Mouse (Mus musculus) kidney, adult 8-10 months (tissue): Measurements from ENCODE around the gene Slc7a8.

ENCODE experiments used
- DNase-seq, 2 experiments: peaks; one replicate each; pipeline ENCODE4 v3.0.0; 2022

Gene Slc7a8

DNA sequence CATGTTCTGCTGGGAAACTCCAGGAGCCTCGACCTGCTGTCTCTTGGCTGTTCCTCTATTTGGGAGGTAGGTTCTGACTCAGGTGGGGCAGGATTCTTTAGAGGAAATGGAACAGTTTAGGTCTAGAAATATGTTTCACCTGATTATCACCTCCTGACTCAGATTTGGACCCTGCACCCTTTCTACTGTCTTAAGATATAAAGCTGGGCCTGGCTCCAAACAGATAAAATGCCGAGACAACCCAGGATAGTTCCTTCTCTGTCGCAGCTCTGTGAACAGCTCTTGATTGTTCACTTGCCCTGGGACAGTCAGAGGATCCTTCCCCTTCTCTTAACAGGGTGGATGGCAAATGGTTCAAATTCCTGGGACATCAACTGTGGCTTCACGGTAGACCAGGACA is 46.5 kb downstream of the Slc7a8 start:
- no peak for DNase-seq

DNA sequence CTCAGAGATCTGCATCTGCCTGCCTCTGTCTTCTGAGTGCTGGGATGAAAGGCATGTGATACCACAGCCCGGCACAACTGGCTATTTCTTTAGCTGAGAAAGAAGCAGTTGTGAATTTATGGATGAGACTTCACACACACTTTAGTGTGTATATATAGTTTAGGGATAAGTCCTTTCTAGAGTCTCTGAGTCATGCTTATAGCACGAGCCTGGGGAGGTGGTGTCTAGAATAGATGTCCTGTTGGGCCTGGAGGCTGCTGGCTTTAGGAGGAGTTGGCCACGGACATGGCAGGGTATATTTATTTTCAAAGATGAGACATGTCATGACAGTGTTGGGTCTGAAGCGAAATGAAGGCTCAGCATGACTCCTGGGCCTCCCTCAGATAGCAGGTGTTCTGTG is 47.7 kb downstream of the Slc7a8 start:
- DNase-seq = no peak

DNA sequence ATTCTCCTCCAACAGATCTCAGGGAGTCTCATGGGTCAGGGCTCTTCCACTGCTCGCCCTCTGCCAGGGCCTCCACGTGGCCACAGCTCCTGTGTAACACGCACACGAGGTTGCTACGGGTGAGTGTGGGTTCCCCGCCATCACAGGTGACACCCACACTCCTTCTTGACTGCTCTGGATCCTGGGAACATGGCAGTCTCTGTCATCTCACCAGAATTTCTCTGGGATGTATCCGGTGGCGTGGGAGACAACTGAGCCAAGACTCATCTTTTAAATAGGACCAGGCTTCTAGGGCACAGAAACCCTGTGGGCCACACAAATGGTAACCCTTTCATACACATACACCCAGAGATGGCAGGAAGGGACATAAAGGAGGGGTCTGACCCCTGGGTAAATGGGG is 49.5 kb downstream of the Slc7a8 start:
- no peak for DNase-seq

DNA sequence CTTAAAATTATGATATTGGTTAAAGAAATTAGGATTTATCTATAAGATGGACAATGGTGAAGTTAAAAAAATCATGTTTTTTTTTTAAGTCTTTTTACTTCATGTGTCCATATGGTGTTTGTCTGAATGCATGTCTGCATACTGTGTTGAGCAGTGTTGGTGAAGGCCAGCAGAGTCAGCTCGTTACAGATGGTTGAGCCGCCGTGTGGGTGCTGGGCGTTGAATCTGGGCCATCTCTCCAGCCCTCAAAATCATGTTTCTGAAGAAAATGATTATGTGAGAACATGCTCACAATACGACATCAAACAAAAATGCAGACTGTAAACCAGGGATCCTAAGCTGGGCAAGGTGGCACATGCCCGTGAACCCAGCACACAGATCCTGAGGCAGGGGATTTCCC is 51.4 kb downstream of the Slc7a8 start:
- DNase-seq = no peak

DNA sequence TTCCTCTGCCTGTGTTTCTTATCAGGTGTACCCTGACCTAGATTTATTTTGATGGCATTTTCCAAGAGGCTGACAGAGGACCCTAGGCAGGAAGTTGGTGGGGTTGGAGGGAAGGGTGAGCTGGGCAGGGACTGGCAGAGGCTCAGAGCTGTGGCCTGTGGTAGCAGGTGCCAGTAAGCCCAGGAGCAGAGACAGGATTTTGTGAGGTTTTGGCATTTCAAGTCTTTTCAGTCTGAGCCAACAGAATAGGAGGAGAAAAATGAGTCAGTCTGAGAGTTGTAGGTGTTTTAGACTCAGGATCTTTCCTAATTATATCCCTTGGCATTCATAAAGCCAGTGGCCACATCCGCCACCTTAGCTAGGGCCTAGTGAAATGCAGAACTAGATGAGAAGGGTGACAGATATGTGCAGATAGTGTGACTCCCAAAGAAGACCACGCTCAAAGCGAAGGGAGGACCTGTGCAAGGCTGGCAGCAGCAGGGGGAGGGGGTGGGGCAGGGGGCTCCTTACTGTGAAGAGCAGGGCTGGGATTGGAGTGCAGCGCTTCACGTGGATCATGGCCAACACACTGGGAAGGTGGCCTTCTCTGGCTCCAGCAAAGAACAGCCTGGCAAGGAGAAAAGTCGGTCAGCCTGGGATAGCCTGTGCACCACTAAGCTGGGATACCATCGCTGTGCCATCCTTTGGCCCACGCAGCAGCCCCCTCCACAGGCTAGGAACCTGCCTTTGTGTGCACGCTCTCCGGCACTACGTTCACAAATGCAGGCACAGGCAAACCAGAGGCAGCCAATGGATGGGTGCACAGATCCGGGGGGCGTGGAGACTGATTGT is 52.7 kb downstream of the Slc7a8 start:
- no peak for DNase-seq

DNA sequence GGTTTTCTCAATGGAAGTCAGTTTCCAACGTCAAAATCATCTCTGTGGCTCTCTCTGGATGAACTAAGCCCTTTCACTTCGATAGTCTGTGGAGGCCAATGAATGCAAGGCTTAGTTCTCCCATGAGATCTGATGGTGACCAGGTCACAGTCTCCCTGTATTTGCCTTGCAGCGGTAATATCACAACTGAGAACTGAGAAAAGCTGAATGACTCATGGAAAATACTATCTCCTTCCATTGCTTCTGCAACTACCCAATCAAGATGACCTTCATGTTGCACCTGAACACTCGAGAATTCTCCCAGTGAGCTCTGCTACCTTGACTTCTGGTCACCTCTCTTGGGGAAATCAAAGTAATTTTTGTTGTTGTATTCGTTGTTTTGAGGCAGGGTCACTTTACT is 54.2 kb downstream of the Slc7a8 start:
- no peak for DNase-seq

DNA sequence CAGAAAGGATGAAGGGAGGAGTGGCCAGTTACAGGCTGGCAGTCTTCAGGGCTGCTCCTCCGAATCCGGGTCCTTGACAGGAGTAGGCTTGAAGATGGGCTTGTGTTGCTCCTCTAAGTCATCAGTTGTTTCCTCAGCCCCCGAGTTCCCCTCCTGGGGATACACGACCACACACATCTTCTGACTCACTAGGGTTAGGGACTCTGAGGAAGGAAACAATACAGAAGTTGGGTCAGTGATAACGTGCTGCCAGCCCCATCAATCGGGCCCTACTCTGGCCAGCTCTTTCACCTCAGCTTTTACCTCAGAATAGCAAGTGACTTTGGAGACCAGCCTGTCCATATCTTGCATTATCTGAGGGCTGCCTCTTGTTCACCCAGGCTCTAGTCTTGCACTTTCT is 57.7 kb downstream of the Slc7a8 start:
- no peak for DNase-seq

DNA sequence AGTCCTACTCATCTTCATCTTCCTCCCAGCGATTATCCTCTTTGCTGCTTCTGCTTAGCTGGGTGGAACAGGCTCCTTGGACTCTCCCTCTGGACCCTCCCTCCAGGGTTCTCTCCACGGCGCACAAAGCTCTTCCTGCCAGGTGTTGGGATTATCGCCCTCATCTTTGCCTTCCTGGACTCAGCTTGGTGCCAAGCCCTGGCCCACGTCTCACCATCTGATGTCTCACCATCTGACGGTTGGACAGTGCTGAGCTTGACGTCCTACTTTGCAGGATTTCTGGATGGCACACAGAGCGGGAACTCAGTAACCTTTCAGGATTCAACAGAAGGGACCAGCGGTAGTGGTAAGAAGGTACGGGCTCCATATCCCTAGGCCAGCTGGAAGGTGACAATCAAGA is 60.0 kb downstream of the Slc7a8 start:
- DNase-seq = no peak

DNA sequence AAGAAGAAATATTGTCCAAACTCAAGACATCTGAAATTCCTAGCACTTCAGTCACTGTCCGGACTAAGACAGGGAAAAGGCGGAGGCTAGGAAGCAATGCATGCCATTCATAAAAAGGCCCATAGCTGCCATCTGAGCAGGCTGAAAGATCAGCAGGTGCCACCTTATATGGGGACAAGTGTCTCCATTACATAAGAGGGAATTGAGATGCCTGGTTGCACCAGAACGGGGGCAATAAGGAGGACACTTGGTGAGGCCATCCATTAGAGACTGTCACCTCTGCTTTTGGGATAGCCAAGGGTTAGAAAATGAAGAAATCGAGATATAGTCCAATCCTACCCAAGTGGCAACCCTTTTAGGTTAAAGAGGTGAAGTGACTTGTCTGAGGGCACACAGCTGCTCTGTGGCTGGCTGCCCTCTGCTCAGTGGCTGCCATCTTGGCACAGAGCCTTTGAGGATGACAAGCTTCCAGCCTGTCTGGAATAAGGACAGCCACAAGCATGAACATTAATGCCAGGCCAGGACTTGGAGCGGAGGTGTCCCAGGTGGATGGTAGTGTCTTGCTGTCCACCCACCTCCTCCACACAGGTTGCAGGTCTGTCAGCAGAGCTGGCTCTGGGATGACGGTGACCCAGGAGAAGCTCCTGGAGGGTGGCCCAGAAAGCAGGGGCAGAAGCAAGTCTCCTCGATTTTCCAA is 60.9 kb downstream of the Slc7a8 start:
- DNase-seq = no peak

DNA sequence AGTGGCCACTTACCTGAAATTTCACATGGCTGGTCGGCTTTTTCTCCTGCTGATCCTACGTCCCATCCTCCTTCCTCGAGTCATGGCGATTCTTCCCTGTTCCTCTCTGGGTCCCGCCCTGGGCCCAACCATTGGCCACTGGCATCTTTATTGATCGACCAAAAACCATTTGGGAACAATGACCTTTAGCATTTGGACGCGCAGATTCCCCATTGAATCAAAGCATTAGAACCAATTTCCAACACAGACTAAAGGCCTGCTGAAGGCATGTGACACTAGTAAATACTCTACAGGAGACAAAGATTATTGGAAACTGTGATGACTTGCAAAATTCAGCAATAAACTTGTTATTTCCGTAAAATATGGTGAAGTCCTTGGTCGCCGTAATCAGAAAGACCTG is 61.7 kb downstream of the Slc7a8 start:
- DNase-seq = no peak

DNA sequence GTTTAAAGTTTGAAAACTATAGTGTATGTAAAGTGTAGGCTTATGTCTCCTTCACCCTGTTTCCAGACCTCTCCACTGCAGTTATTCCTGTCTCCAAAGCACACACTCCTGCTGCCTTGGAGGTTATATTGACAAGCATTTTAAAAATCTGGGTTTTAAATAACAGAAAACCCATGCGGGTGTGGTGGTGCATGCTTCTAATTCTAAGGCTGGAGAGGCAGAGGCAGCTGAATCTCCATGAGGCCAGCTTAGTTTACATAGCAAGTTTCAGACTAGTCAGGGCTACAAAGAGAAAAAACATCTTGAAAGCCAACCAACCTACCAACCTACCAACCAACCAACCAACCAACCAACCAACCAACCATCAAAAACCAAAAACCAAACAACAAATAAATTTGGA is 66.3 kb downstream of the Slc7a8 start:
- no peak for DNase-seq

DNA sequence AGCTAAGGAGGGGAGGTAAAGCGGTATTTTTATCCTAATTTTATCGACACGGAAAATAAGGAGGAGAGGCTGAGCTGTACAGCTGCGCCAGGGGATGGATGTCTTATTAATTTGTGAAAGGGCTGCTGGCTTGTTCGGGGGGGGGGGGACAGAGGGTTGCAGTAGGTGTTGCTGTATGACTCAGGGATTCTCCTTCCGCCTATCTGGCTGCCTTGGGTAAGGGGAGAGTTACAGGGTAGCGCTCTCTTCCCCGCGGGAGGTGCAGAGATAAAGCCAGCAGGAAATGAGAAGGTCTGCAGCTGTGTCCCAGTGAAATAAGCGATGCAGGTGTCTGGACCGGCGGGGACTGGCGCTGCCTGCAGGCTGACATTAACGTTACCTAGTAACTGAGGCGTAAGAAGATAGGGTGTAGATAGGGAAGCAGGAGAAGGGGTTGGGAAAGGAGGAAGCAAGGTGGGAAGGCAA is 67.1 kb downstream of the Slc7a8 start:
- peak in 1 of 2 experiments; percentile 38 for DNase-seq

DNA sequence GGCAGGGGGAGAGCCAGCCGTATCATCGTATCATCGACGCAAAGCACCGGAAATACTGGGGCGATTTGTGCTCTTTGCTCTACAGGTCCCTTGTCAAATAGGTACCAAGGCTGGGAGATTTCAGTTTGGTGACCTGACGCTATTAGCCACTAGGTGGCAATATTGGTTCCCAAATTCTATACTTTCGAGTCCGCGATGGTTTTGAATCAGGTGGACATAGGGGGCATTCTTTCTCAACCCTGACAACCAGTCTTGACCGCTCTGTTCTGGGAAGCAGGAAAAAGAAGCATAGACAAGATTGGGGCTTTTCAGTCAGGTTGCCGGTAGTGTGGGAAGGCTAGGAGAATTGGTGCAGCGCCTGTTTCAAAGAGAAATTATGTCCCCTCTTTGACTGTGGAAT is 67.6 kb downstream of the Slc7a8 start:
- DNase-seq = peak; percentile 71 to 85

DNA sequence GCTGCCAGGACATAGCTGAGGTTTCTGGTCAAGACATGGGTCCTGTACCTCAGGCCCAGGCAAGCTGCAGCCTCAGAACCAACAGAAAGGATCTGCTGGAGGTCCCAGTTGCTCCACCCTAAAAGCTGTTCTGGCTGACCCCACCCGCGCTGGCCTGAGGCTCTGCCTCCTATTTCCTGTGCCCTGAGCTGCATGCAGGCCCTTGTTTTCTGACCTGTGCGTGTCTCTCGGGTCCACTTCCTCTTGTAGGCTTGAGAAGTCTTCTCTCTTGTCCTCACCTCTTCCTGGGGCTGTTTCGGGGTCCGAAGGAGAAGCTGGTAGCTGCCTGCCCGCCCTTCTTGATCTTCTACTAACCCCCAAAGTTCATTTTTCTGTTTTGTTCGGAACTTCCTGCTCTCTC is 68.9 kb downstream of the Slc7a8 start:
- peak; percentile 27 to 29 for DNase-seq

DNA sequence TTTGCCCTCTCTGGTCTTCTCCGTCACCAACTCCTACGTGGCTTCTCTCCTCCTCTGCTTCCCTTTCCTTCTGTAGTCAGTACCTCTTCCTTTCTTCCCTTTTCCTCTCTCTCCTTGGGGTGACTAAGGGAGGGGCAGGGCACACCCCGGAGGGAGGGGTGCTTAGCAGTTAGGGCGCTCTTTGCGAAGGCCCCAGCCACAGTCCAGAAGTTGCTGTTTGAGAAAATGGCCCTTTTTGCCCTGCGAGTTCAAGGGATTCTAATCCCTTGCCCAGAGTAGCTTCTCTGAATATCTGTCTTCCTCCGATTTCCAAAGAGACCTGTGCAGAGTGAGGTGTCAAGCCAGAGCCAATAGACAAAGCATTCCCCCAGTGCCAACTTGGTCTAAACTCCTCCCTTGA is 69.7 kb downstream of the Slc7a8 start, which contains the start of gene Cebpe:
Gene Cebpe (minus strand): TSS at position 101 of the 400 bp plus-strand sequence.
- no peak for DNase-seq

DNA sequence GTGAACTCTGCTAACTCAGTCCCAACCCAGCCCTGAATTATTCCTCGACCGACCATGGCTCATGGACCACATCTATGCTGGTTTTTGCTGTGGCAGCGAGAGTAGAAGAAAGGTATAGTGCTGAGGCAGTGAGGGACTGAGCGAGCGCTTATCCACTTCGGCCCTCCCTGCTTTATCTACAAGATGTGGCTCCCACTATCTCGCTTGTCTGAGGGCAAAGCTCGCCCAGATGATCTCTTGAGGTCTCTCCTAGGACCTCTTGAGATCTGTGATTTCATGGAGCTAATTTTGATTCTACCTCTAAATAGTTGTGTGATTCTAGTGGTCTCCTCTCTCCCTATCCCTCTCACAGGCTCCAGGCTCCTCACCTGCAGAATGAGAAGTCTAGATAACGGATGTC is 72.7 kb downstream of the Slc7a8 start:
- DNase-seq = no peak

DNA sequence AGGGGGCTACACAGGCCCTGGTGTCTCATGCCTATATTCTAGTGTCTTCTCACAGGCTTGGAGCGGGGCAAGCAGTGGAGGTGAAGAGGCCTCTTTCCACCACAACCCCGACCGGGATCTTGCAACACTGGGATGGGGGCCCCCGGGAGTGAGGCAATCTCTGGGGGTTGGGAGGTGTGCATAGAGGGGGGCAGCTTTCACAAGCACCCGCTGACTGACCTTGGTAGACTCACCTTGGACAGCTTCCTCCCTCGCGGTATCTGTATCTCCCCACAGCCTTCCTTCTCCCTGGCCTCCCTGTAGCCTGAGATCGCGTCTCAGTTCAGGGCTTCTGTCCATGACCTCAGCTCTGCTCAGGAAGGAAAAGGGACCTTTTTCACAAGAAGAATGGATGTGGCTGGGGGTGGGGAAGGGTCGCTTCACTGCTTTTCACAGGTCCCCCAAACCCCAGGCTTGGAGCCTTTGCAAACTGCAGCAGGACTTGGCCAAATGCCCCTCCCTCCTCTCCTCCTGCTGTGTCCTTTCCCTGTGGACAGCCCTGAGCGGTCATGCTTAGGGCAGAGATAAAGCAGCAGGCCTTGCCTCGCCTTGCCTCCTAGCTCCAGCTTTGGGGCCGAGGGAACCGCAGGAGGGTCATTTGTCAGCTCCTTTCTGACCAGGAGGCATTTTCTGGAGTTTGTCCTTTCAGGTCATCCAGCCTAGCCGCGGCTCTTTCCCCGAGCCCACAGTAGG is 75.0 kb downstream of the Slc7a8 start:
- no peak for DNase-seq

DNA sequence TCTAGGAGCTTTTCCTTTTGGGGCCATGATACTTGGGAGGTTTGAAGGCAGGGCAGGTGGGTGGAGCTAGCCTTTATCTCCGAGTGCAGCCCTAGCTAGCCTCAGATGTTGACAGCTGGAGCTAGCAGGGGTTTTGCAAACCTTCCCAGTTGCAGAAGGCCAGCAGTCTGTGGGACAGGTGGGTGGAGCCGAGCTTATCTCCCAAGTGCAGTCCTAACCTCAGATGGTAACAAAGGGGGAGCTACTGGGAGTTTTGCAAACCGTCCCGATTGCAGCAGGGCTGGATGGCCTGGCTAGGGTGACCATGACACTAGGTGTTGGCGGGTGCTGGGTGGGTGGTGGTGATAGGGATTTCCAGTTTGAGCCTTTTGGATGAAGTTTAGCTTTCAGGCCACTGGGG is 75.9 kb downstream of the Slc7a8 start:
- DNase-seq = no peak

DNA sequence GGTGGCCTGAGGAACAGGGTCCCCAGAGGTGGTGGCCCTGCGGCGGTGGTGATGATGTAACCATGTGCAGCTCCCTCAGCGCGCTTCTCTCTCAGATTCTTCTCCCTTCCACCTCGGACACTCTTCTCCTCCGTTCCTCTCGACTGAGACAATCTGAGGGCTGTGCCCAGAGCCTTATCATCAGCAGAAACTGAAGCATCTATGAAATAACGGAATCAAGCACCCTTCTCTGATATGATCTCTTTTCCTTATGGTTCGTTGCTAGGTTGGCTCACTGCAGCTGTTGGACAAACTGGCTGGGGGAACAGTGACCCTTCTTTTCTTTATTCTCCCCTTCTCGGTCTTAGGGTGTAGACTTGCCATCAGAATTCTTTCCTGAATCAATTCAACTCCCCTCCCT is 78.5 kb downstream of the Slc7a8 start:
- no peak for DNase-seq

DNA sequence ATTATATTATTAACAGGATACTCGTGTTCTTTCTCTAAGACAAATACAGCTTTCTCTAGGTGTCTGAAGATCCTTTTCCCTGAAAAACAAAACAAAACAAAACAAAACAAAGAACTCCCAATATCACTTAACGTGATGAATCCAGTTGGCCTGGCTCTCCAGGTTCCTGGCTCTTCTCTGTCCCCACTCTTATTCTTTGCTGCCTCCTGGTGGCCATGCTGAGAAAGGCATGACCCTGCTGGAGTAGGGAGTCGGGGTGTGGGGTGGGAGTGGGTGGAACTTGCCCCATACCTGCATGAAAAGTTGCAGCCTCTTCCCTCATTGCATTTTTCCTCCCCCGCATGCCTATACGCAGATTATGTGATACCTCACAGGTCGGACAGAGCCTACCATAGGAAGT is 80.4 kb downstream of the Slc7a8 start:
- peak; percentile 58 to 80 for DNase-seq

DNA sequence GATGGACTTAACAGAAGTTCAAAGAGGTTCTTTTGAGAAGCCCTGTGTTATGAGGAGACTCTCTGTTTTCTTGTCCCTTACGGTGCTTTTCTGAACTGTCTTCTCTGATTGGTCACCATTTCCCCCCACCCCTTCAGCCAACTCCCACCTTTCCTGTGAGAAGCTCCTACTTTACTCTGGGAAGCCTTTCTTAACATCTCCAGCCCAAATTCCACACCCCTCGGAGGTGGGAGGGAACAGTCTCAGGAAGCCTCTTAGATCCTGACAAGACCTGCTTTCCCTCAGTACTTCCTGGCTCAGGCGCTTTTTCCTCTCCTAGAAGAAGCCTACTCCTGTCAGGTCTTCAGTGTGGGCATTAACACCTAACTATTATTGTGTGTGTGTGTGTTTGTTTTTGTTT is 82.2 kb downstream of the Slc7a8 start:
- DNase-seq = no peak

DNA sequence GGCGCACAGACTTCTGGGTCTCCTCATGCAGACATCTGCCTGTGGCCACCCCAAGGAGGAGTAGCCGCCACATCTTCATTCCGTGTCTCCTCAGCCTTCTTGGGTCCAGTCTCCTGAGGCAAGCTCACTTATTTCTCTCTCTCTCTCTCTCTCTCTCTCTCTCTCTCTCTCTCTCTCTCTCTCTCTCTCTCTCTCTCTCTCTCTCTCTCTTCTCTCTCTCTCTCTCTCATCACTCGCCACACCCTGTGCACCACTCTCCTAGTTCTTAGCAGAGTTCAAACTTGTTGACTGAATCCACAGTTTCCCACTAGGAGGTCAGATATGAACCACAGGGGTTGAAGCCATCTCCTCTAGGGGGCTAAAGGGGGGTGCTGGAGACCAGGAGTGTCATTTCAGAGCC is 83.0 kb downstream of the Slc7a8 start, which contains the start of gene Gm29776:
Gene Gm29776 (minus strand): TSS at position 101 of the 400 bp plus-strand sequence.
- DNase-seq = no peak

DNA sequence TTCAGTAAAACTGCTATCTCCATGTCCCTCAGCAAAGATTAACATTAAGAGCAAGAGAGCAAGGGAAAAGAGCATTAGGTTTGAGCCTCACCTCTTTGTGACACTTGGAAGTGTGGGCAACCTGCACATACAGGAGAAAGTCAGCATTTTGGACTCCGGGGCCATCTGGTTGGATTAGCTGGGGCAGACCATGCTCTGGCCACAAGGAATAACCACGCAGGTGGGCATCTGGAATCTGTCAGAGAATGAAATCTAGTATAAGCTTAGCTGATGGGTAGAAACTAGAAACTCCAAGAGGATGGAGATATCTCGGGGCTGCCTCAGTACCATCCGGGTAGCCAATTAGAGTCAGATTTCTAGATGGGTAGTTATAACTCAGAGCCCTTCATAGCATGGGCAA is 85.0 kb downstream of the Slc7a8 start:
- DNase-seq = no peak

DNA sequence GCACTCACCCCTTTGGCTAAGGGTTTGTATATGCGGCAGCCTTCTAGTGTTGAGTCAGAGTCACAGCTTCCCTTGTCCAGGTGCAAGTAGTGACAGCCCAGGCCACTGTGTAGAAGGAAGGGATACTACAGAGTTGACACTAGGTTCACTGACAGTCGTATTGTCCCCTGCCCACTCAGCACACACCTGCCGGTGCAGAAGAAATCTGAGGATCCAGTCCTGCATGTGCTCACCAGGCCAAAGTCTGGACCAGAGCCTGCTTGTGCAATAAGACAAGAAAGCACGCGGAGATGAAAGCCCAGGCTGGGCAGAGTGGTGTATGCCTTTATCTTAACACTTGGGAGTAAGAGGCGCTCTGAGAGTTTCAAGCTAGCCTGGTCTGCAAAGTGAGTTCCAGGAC is 86.7 kb downstream of the Slc7a8 start:
- DNase-seq = no peak
